Mouse (Mus musculus): ENCODE measurements around the gene Prl3c1.

DNA sequence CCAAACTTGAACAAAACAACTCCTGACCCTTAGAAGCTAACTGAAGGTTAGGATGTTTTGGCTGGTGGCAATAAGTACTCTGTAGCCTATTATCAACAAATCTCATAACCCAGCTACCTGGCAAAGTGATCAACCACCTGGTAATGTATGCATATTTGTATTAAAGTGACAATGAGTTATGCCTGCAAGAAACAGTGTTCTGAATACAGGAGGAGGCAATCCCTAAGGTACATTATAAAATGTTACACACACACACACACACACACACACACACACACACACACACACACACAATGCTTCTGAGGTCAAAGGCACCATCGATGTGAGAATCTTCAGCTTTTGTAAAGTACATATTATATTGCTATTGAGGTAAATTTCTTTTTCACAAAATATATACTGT lies 45.1 kb downstream of the Prl3c1 start, which contains the start of gene Prl3b1:
- no peak for TF ChIP-seq CTCF (IDR thresholded peaks at IDR 0.05; ENCODE audit: borderline replicate concordance, control insufficient read depth, extremely low read depth, insufficient read depth, low read length, poor library complexity)
- no peak for TF ChIP-seq POLR2A (IDR thresholded peaks at IDR 0.05; ENCODE audit: control insufficient read depth, extremely low read depth, insufficient read depth, low read length, poor library complexity)
